Mouse (Mus musculus) CH12.LX (cell line): ENCODE data around the gene Fam120a.

Experiments used
- CHD1 ChIP-seq: IDR thresholded peaks from 2 replicates; pipeline ENCODE4 v1.6.1; 2012; ENCODE audit warnings: low read depth, low read length, improper control_type of control experiment, inconsistent platforms
- CTCF ChIP-seq, 2 experiments: IDR thresholded peaks in 1 of 2; conservative IDR thresholded peaks in 1 of 2; 2 replicates each; pipeline ENCODE4 v1.5.1; 2011 to 2012; ENCODE audit warnings: low read depth in 2 of 2, low read length in 2 of 2, improper control_type of control experiment in 1 of 2, inconsistent platforms in 1 of 2, mild to moderate bottlenecking in 1 of 2, moderate library complexity in 1 of 2
- EP300 ChIP-seq: IDR thresholded peaks from 2 replicates; pipeline ENCODE4 v1.6.1; 2011; ENCODE audit warnings: low read length, improper control_type of control experiment
- JUND ChIP-seq: conservative IDR thresholded peaks from 2 replicates; pipeline ENCODE4 v1.6.1; 2011; ENCODE audit warnings: low read depth, low read length, improper control_type of control experiment
- KAT2A ChIP-seq: IDR thresholded peaks from 2 replicates; pipeline ENCODE4 v1.6.1; 2012; ENCODE audit warnings: low read length, improper control_type of control experiment, inconsistent platforms; ENCODE audit not compliant: insufficient replicate concordance
- MAFK ChIP-seq: IDR thresholded peaks from 2 replicates; pipeline ENCODE4 v1.6.1; 2011; ENCODE audit warnings: low read length, improper control_type of control experiment; ENCODE audit not compliant: insufficient replicate concordance
- MAX ChIP-seq: IDR thresholded peaks from 2 replicates; pipeline ENCODE4 v1.6.1; 2011; ENCODE audit warnings: low read length, improper control_type of control experiment
- NELFE ChIP-seq: IDR thresholded peaks from 2 replicates; pipeline ENCODE4 v1.6.1; 2011; ENCODE audit warnings: low read depth, low read length, improper control_type of control experiment
- POLR2A ChIP-seq: IDR thresholded peaks from 2 replicates; pipeline ENCODE4 v1.6.1; 2011; ENCODE audit warnings: low read depth, mild to moderate bottlenecking, improper control_type of control experiment, low read length
- SMC3 ChIP-seq: IDR thresholded peaks from 2 replicates; pipeline ENCODE4 v1.6.1; 2011; ENCODE audit warnings: low read depth, low read length, improper control_type of control experiment
- UBTF ChIP-seq: IDR thresholded peaks from 2 replicates; pipeline ENCODE4 v1.6.1; 2012; ENCODE audit warnings: low read depth, mild to moderate bottlenecking, inconsistent platforms, low read length, improper control_type of control experiment, moderate library complexity
- ZNF384 ChIP-seq: IDR thresholded peaks from 2 replicates; pipeline ENCODE4 v1.6.1; 2012; ENCODE audit warnings: low read depth, low read length, improper control_type of control experiment, inconsistent platforms

- no peak for TF ChIP-seq NELFE
- no peak for TF ChIP-seq JUND
- no peak for TF ChIP-seq POLR2A
- no peak for TF ChIP-seq KAT2A
- no peak for TF ChIP-seq CTCF (conservative IDR thresholded peaks at IDR 0.05 in 1 of 2, IDR thresholded peaks at IDR 0.05 in 1 of 2; ENCODE audit: low read depth in 2 of 2, low read length in 2 of 2)
- no peak for TF ChIP-seq MAFK
- TF ChIP-seq MAX, result no peak
- TF ChIP-seq SMC3, result no peak
- TF ChIP-seq CHD1, result no peak
- no peak for TF ChIP-seq EP300
- no peak for TF ChIP-seq ZNF384
- TF ChIP-seq UBTF, result no peak
Observed at GRCm38 (mm10) chr13:48837537-48837936, 130.3 kb downstream of the Fam120a start.
